Mouse (Mus musculus): ENCODE measurements at regions not wholly inside any gene's neighbourhood (a gene's known extent, or its start where the extent isn't known, plus 50 kb on each side); places are given as distances from the start of the nearest gene placed in this dataset.
"Not testable (repeated sequence)": the region's sequence is repeated elsewhere in the genome, so short reads cannot be mapped to it uniquely, and the experiment has no call there.

DNA sequence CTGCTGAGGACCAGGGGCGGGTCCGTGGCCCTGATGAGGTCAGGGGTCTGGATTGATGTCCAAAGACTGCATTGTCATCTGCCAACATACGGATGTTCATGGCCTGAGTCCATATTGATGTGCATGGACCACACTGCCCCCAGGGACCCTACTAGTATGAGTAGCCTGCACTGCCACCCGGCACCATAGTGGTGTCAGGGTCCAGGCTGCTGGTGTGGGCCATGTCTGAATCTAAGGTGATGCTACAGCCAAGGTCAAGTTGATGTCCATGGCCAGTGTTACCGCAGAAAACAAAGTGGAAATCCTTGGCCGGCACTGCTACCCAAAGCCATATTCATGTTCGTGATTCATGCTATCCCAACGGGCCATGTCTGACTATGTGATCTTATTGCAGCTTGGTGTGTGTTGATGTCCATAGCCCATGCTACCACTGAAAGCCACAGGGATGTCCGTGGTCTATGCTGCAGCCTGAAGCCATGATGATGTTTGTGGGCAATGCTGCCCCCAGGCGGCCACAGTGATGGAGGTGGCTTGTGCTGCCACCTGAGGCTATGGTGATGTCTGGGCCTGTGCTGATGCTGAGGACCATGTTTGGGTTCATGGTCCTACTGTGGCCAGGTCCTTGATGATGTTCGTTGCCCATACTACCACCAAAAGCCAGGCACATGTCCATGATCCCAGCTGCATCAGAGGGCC lies 130.5 kb downstream of the Iqub start:
- peak in 1 of 2 experiments; percentile 8 for DNase-seq

DNA sequence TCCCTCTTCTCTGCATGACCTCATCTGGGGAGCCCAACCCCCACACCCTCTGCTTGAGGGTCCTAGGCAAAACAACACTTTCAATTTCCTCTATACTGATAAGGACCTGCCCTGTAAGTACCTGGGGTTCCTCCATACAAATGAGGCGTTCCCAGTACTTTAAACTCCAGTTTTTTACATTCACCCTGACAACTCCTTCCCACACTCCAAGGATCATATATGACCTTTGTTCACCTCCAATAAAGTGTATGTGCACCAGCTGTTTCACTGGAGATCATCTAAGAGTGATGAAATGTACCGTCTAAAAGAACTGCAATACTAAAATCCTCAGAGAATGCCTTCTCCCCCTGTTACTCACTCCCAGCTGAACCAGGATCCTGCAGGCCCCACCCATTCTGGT lies 135.0 kb downstream of the Iqub start:
- no peak for DNase-seq

DNA sequence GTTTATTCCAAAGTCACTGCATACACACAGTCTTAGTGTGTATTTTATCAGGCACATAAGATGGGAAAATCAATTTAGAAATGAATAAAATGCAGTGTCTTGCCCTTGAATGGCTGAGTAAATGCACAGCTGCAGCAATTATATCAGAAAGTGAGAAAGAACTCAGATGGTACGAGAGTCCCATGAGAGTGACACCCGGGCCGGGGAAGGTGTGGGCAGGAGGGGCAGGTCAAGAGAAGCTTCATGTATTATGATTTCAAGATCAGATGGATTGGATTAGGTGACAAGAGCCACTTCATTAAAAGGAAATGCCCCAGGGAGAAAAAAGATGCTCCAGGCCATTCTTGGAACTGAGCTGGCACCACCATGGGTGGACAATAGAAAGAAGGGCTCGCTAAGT lies 138.1 kb downstream of the Iqub start:
- DNase-seq: no peak

DNA sequence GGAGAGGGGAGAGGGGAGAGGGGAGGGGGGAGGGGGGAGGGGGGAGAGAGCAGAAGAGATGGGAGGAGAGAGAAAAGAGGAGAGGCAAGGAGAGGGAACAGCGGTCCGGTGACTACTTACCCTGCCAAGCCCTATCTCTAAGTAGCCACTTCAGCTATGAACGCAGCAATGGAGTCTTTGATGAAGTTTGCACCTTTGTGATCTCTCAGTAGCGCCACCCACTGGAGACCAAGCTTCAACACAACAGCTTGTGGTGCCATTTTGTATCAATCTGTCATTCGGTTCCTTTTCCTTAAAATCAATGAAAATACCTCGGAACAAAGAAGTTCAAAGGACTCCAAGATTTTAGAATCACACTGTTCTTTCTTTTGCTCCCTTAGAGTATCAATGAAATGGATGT lies 141.7 kb downstream of the Iqub start:
- DNase-seq: no peak

DNA sequence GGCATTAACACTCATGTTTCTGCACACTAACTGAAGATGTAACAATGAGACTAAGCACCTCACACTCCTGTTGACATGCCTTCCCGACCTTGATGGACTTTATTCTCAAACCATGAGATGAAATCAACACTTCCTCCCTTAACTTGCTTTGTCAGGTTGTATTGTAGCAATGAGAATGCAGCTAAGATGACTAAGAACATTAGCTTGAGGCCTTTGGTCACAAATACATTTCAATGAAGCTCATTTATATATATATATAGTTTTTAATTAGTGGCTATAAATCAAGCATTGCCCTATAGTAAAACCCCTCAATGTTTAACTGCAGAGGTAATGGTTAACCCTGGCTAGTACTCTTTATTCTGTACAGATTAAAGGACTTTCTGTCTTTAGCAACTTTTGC lies 143.2 kb downstream of the Iqub start:
- DNase-seq: no peak

DNA sequence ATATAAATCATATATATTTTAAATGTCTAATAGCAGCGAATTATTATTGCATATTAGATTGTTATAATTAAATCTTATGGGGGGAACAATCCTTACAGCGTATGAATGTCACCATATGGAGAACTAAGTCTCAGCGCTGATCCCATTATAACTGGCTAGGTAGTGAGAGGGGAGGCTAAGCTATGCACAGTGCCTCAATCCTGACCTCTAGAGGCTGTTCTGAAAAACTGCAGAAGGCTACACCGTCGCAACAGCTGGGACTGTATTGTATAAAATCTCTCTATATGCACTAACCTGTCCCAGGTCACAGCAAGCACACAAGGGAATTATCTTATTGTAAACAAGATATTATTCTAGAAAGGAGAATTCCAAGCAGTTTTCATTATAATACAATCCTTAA lies 164.0 kb downstream of the Iqub start:
- peak; percentile 53 to 75 for DNase-seq

DNA sequence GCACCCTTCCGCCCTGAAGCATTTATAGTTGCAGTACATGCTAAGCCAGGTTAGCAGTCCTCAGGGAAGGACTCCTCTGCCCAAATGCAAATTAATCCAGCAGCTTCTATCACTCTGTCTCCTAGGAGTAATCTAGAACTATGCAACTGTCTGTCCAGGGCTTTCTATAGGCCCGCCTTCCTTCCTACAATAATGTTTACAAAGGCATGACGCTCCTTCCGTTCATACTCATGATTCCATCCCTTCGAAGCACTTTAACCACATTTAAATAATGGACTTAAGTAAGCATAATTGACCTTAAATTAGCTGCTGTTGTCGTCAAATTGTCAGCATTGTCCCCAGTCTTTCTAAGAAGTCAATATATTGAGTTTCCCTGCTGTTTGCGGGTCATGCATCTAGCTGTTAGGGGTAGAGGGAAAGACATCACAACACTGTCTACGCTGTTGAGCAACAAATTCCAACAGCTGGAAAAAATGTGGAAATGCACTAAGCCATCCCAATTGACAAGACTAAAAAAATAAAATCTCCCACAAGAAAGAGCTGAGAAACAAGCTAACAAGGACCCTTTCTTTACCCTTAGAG lies 166.3 kb downstream of the Iqub start:
- no peak for DNase-seq

DNA sequence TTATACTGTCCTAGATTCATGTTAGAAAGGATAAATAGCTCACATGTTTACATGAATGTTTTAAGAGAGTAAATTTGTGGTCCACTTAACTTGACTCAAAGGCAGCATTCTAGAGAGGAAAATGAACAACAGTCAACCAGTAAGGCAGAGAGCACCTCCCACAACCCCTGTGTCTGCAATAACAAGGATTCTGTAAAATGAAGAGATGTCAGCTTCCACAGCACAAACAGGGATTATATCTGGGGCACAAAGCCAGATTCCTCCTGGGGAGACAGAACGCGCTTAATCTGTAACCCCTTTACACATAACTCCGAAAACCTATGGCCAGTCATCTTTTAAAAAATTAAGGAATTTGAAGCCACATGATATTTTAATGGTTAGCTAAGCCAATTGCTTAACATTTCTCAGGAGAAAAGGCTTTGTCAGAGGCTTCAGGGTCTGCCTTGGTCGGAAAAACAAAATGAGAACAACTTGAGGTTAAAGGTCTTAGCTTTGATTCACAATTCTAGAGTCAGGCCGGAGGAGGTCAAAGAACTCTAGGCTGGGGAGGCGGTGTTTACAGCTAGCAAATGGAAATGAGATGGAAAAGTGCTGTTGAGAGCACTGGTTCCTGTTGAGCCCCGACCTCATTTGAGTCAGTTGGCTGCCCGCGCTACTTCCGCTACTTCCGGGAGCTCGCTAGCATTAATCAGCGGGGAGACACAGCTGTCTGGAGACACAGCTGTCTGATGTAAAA lies 167.0 kb downstream of the Iqub start:
- DNase-seq: peak; percentile 20 to 49

DNA sequence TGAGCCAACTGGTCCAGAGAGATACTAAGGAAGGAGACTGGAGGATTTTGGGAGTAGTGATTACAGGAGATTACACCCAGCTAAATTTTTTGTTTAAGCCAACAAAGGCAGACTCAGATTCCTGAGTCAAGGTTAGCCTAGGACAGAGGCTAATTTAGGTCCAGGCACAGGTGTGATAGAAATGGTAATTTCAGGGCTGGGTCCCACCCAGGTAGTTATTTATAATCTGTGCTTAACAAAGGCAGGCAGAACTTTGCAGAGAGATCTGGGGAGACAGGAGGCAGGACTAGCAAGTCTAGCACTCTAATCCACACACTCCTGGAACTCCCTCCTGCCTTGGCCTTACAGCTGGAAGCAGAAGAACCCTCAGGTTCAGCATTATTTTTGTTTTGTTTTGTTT lies 172.4 kb downstream of the Iqub start:
- DNase-seq: no peak

DNA sequence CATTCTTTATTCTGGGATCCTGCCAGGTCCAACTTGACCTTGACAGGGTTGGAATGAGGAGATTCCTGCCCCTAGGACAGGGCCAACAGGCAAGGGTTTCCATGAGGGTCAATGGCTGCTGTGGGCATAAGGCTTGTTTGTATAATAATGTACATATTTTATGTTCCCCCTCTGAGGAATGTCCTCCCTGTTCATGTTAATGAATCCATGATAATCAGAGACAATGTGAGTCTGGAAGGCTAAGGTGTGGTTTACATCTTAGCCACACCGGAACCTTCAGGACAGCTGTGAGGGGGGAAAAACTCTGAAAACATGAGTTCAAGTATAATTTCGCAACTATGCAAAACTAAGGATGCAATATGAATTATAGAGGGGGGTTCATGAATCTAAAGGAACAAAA lies 172.8 kb downstream of the Iqub start:
- no peak for DNase-seq

DNA sequence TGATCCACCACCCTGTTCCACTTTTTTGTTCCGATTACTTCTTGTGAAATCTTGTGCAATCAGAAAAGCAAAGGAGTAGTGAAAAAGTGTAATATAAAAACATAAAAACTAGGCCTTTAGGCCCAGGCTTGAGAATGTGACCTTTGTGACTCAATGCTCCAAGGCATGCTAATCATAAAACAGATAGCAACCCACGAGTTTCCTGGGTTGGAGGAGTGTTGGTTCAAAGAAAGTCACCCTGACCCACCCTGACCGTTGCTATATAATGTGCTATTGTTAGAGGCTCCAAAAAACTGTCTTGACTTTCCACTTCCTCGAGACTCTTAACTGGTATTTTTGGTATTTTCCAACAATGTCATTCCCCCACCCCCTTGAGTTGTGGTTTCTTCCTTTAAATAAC lies 172.2 kb upstream of the Slc13a1 start:
- not testable (repeated sequence) for DNase-seq

DNA sequence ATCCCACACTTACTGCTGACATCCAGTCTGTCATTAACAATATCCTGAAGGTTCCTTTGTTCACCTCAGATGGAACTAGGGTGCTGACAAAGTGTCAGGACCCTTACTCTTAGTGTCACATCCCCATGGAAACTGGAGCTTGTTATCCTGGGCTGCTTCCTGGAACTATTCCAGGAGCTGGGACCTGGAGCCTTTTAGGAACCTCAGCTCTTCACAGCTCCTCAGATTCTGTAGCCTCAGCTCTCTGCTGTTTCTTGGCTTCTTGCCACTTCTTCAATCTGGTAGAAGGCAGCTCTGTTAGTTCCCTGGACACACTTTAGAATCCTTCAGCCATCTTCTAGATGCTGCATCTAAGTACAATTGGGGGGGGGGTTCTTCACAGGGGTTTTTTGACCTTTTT lies 157.3 kb upstream of the Slc13a1 start:
- peak; percentile 62 to 75 for DNase-seq

DNA sequence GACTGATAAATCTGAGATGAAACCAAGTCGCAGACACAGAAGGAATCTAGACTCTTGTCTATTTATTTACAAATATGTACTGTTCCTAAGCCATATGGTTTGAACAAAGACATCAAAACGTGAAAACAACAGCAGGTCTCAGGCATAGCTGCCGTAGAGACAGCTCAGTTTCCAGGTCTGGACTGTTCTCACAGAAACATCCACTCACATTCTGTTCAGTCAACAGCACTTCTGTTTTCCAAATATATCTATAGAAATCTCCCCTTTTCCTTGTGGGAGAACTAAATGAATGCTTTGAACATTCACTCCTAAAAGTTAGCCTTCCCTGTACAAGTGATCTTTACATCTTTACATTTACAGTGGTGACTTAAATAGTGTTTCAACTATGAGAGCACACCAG lies 156.8 kb upstream of the Slc13a1 start:
- no peak for DNase-seq

DNA sequence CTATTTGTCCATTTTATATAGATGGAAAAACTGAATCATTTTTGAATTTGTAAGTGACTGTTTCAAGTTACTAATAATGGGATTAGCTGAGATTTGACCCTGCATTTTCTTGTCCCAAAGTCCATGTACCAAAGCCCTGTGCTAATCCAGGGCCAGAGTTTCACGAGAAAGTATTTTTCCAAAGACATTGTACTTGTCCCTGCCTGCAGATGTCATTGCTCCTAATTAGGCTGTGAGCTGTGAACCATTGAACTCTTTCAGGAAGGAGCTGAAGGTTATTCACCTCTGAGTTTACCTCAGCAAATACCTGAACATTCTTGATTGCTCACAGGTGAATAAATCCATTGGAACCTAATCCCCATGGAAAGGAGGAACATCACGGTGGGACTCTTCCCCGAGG lies 154.5 kb upstream of the Slc13a1 start:
- DNase-seq: no peak

DNA sequence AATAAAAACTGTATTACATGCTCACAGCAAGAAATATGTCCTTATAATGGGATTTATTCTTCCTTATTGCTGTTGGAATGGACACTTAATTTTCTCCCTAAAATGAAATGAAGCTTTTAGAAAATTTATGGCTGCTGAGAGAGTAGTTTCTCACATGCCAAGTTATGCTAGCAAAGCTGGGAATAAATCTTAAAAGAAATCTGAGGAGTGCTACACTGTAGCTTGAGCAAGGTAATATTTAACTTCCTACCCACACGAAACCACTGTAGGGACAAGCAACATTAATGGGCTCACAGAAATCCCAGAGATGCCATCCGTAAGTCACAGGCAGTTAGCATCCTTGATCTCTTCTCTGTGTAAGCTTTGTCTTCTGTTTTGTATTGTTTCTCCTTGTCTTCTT lies 151.0 kb upstream of the Slc13a1 start:
- DNase-seq: no peak

DNA sequence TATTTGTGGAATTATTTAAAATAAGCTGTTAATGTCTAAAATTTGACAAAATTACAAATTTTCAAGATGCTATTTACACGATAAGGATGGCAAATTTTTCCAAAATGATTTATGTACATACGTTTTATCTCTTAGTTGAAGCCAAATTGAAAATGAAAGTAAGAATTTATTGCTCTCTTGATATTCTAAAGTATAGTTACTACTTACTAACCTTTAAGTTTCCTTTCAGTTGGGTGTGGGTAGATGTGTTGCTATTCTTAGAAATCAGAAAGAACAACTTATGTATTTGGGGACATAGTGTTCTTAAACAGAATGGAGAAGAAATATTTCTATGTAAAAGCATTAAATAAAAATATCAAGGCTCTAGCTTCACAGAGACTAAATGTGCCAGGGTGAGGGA lies 142.8 kb upstream of the Slc13a1 start:
- no peak for DNase-seq

DNA sequence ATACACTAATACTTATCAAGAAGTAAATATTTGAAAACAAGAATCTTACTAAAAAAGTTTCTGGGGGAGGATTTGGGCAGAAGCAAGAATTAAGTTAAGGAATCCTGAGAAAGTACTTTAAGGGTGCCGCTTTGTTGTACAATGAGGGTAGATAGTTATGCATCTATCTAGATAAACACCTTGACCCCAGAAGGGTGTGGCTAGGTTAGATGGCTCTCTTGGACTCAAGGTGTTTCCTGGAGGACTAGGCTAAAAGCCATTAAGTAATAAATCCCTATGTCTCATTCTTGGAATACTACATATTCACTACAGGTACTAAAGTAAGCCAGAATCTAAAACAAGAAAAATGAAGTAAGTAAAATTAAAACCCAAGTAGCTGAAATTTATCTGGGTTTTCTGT lies 141.9 kb upstream of the Slc13a1 start:
- no peak for DNase-seq

DNA sequence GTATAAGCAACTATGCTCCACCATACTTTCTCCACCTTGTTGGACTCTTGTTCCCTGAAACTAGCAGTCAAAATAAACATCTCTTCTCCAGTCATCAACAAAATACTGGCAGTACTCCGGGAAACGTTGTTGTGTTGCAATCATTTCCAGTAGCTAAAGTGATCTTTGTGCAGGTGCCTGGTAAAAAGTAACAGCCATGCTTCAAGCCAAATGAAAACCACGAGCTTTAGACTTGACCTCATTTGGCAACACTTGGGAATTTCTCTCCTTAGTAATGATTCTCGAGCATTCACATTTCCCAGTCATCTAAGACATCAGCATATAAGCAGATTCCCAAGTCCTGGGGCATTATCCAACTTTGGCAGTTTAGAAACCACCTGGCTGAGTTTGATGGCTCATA lies 133.8 kb upstream of the Slc13a1 start:
- no peak for DNase-seq

DNA sequence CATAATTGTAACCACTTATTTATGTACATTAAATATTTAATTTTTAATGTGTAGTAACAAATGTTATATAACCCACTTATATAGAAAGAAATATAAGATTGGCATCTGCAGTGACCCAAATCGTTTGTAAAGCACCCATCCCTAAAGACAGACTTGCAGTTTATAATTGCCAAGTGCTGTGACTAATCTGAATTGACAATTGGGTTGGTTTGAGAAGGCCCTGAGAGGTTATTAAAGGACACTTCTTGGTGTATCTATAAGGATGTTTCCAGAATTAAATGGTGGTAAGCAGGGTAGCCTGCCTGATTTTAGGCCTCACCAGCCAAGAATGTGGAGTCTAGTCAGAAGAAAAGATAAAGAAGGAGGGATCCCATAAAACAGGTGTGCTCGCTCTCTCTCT lies 133.3 kb upstream of the Slc13a1 start:
- DNase-seq: no peak

DNA sequence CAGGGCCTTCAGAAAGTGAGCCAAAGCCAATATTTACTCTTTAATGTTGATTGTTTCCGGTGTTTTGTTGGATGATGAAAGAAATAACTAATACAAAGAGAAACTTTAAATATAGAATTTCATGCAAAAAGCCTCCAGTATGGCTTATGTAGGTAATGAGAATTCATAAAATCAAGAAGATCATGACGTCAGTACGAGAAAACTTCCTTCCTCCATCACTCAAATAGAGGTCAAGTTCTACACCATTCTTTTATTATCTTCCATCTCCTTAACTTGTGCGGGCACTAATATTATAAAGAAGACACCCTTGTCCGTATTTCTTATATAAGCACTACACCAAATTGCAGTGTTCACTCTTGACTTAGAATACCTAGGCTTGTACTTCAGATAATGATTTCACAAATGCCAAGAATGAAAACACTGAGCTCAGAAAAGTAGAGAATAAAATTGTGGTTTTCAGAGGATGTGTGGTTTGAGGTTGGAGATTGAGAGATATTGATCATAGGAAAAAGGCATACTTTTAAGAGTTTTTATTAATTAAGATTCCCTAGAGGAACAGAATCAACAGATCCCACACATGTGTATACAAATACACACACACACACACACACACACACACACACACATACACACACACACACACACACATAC lies 130.8 kb upstream of the Slc13a1 start:
- DNase-seq: no peak

DNA sequence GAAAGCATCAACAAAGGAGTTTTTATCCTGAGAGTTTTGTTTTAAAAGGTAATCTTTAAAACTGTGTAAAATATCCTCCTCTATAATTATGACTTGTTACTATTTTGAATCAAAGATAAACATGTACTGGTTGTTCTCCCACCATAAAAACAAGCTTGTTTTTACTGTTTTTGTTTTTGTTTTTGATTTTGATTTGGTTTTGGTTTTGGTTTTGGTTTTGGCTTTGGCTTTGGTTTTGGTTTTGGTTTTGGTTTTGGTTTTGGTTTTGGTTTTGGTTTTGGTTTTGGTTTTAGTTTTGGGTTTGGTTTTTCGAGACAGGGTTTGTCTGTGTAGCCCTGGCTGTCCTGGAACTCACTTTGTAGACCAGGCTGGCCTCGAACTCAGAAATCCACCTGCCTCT lies 120.9 kb upstream of the Slc13a1 start:
- DNase-seq: not testable (repeated sequence)

DNA sequence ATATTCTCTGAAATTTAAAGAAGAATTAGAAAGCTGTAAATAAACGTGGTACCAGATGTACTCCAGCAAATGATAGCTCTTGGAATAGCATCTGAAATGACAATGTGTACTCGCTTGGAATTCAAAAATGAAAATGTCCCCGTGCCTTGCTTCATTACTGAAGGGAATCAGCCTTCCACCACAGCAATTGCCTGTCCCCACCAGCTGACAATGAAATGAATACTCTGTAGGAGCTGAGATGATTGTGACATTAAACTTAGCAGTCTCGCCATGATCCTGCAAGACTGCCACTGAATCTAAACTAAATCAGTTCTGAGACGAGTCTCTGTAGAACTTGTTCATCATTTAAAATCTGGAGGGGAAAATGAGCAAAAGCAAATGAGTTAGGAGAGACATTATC lies 104.9 kb upstream of the Slc13a1 start:
- no peak for DNase-seq

DNA sequence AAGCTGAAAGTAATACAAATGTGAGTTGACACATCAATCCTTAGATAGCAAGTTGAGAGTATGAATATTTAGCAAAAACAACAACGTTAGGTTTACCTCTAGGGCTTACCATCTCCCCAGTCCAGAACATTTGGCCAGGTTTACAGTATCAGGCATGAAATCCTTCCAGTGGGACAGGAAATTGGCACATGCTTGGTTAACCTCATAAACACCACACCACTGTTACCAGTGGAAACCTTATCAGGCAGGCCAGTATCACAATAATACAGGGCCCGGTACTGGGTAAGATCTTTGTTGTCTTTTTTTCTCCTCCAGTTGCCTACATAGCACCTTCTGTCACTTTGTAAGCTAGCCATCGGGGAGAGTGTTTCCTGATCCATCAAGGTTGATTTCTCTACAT lies 101.7 kb upstream of the Slc13a1 start:
- DNase-seq: no peak

DNA sequence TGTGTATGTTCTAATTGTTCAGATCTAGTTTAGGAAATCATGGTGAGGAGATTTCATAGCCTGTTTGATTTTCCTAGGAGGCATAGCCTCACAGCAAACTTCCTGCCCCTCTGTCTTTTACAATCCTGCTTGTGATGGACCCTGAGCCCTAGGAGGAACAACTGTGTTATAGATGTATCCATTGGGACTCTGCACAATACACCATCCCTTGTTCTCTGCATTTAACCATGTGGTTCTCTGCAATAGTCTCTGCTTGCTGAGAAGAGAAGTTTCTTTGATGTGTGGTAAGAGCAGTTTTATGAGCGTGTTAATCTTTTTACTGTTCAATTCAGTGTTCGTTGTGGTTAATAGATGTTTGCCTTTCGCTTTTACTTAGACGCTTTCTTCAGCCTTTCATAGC lies 95.9 kb upstream of the Slc13a1 start:
- no peak for DNase-seq
